Mouse (Mus musculus) E14TG2a.4 (cell line): ENCODE data around the gene Wrap53.

Experiments used
- CTCF ChIP-seq: conservative IDR thresholded peaks from 2 replicates; pipeline ENCODE4 v1.5.1; 2014; ENCODE audit warnings: low read length
- NANOG ChIP-seq: IDR thresholded peaks from 2 replicates; pipeline ENCODE4 v1.6.1; 2014; ENCODE audit warnings: borderline replicate concordance, low read length, mixed read lengths

GRCm38 (mm10) chr11:69526631-69527030, 53.4 kb downstream of the Wrap53 start:
- TF ChIP-seq CTCF (no peak), NANOG (no peak)
